Comparison of ENCODE assay signal across 28 mouse cellular contexts in the genomic region with DNA sequence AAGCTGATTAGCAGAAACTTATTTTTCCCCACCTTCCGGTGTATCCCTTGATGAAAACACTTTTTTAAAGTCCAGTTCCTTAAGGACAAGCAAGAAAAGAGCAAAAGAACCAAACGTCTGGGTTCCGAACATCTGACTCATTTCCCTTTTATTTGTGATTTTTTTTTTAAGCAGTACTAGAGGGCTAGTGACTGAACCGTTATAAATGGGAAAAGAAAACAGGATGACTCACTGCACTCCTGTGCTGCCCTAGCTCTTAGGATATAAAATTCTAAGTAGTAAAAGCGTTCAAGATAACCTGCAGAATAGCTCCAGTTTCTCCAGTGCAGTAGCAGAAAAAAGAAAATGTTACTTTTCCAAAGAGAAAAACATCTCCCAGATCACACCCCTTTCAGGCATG. TPM values are rescaled to one million over a fixed set of nuclear protein-coding genes. Genes with fewer than 3 reads are reported as not detected.
A peak's percentile ranks its signal among the peaks of the same experiment; 100 is the strongest.
DNase-seq lines count a peak whose midpoint lies in the region; ATAC-seq and TF ChIP-seq lines count a peak whose summit lies in the region.
"Had no signal": no experiment of that assay in that cellular context is flagged by ENCODE, and none has a peak within 500 bp of the region (broad histone marks: within the 10 kb centered on the region; RNA-seq: fewer than 3 reads in every experiment).

No protein-coding gene starts in this region.

- H3K9me3 ChIP-seq in kidney, embryonic 14.5 days (ENCODE audit: control insufficient read depth, low read length) = no peaks in the 10 kb centered on the region
- H3K9me3 ChIP-seq: forebrain, embryonic 12.5 days; forebrain, embryonic 15.5 days; hindbrain, embryonic 12.5 days; hindbrain, embryonic 15.5 days had no signal

- WGBS in kidney, embryonic 14.5 days = 50% methylated on average over 5 of the region's 5 CpGs

- H3K27me3 ChIP-seq in kidney, embryonic 14.5 days (ENCODE audit: control insufficient read depth, insufficient read depth, low read length) = no peaks in the 10 kb centered on the region
- H3K27me3 ChIP-seq: CH12.LX; forebrain, embryonic 12.5 days; forebrain, embryonic 15.5 days; hindbrain, embryonic 12.5 days; hindbrain, embryonic 15.5 days had no signal

- intact Hi-C loops in left cerebral cortex, postnatal 10 days (cut with DNase I) = no loop called here

- peak; percentile 3 for DNase-seq in adrenal gland, adult 2 months
- no peak for DNase-seq in adrenal gland, postnatal 14 days
- DNase-seq in 416B (ENCODE audit: low read depth) = peak; percentile 58
- peak; percentile 67 for DNase-seq in NIH3T3 (ENCODE audit: low read depth)
- no peak for DNase-seq in left cerebral cortex, postnatal 10 days (ENCODE audit: extremely low spot score in 1 of 2, low spot score in 2 of 2)
- DNase-seq in kidney, adult 9 months = no peak
- DNase-seq: adrenal gland, postnatal 25 days; cerebellum, adult 18-20 months; cerebellum, adult 9-10 months; cerebellum, postnatal 14 days; gastrocnemius, adult 2 months; gastrocnemius, postnatal 14 days; heart, adult 11 months had no signal

- no peak for TF ChIP-seq CTCF in embryonic fibroblast, embryonic 13.5 days (IDR thresholded peaks at IDR 0.05; ENCODE audit: borderline replicate concordance, insufficient read depth, low read length)

- no peak for ATAC-seq in kidney, embryonic 14.5 days (ENCODE audit: low FRiP score, low TSS enrichment)
- ATAC-seq: forebrain, embryonic 15.5 days; intestine, postnatal 0 days had no signal

- H3K36me3 ChIP-seq in kidney, embryonic 14.5 days (ENCODE audit: control insufficient read depth, insufficient read depth, low read length) = no peaks in the 10 kb centered on the region
- H3K36me3 ChIP-seq: forebrain, embryonic 12.5 days; forebrain, embryonic 15.5 days; G1E; hindbrain, embryonic 12.5 days; hindbrain, embryonic 15.5 days had no signal

- no peak for TF ChIP-seq POLR2A in embryonic fibroblast, embryonic 13.5 days (IDR thresholded peaks at IDR 0.05; ENCODE audit: low read depth, low read length)

- H3K9ac ChIP-seq in kidney, embryonic 14.5 days (ENCODE audit: low read depth, low read length) = no peak overlapping the region
- H3K9ac ChIP-seq: forebrain, embryonic 12.5 days; forebrain, embryonic 15.5 days; hindbrain, embryonic 12.5 days; hindbrain, embryonic 15.5 days had no signal

- H3K4me2 ChIP-seq in kidney, embryonic 14.5 days (replicated peaks; ENCODE audit: low read depth, low read length) = no peak overlapping the region
- H3K4me2 ChIP-seq: forebrain, embryonic 12.5 days; forebrain, embryonic 15.5 days; heart, embryonic 11.5 days; hindbrain, embryonic 12.5 days; hindbrain, embryonic 15.5 days had no signal

- no peak overlapping the region for H3K4me3 ChIP-seq in embryonic fibroblast, embryonic 13.5 days (ENCODE audit: insufficient read depth, low read length)
- no peak overlapping the region for H3K4me3 ChIP-seq in kidney, embryonic 14.5 days (ENCODE audit: low read length)
- H3K4me3 ChIP-seq: forebrain, embryonic 12.5 days; forebrain, embryonic 15.5 days; gastrocnemius, adult 2 months; hindbrain, embryonic 12.5 days; hindbrain, embryonic 15.5 days had no signal

- peak overlapping the region; percentile 69; the same call in 1 of the 2 replicates for H3K27ac ChIP-seq in embryonic fibroblast, embryonic 13.5 days (ENCODE audit: insufficient read depth, low read length)
- no peak overlapping the region for H3K27ac ChIP-seq in kidney, embryonic 14.5 days (ENCODE audit: low read depth, low read length)
- H3K27ac ChIP-seq: forebrain, embryonic 12.5 days; forebrain, embryonic 15.5 days; gastrocnemius, adult 2 months; hindbrain, embryonic 12.5 days; hindbrain, embryonic 15.5 days had no signal

- H3K4me1 ChIP-seq in embryonic fibroblast, embryonic 13.5 days (ENCODE audit: control insufficient read depth, insufficient read depth, low read length) = peaks cover 6% of the 10 kb centered on the region
- no peaks in the 10 kb centered on the region for H3K4me1 ChIP-seq in kidney, embryonic 14.5 days (ENCODE audit: control insufficient read depth, insufficient read depth, low read length)
- H3K4me1 ChIP-seq: forebrain, embryonic 12.5 days; forebrain, embryonic 15.5 days; hindbrain, embryonic 12.5 days; hindbrain, embryonic 15.5 days had no signal

RNA-seq across cellular contexts. Expression of gene Tnfsf11, which starts 55.3 kb away (rescaled TPM):
- total RNA-seq in adrenal gland, adult 2 months (2021) = not detected
- polyA plus RNA-seq in adrenal gland, adult 2 months (2012; rRNA removed) = 0.07 TPM in 1 of 2 replicates, not detected in the other
- total RNA-seq in adrenal gland, postnatal 14 days (2021) = 1.8 TPM in 1 of 2 replicates, not detected in the other
- polyA plus RNA-seq in embryonic fibroblast, embryonic 13.5 days (2011; ENCODE audit: insufficient read length, low read depth, missing spikeins) = 7.5 and 7.7 TPM in 2 replicates
- polyA plus RNA-seq in kidney, embryonic 14.5 days (2014; fragmentation: Nextera tagmentation; extraction: Ambion mirVana) = 0.24 and 0.43 TPM in 2 replicates
- total RNA-seq in left cerebral cortex, postnatal 10 days (2021) = under 1 TPM in 1 of 2 experiments, not detected in 1; 0.19 TPM
- total RNA-seq: adrenal gland, adult 18-20 months; adrenal gland, postnatal 25 days; G1E; gastrocnemius, adult 2 months; gastrocnemius, postnatal 14 days; gastrocnemius, postnatal 4 days; heart, adult 8-10 months; heart, postnatal 25 days had no signal
- polyA plus RNA-seq: forebrain, embryonic 15.5 days; G1E; intestine, embryonic 14.5 days had no signal

Comparison
In these comparisons a context has a peak if more than half of its experiments do, and no peak if none do; other contexts are left out.
1. DNase-seq: peak in adrenal gland, adult 2 months (single experiment), 416B (single experiment) and NIH3T3 (single experiment); none in adrenal gland, postnatal 14 days (single experiment), left cerebral cortex, postnatal 10 days (0 of 2) and kidney, adult 9 months (single experiment).